Mouse (Mus musculus) G1E (cell line): ENCODE results near the gene Zfp142. TPM values are rescaled to one million over a fixed set of nuclear protein-coding genes. Genes with fewer than 3 reads are reported as not detected.

Experiments used
- ATAC-seq: 2 replicates; pipeline ENCODE4 v1.8.0; 2016; ENCODE audit warnings: mild to moderate bottlenecking; ENCODE audit not compliant: insufficient number of reproducible peaks, poor library complexity, low FRiP score, severe bottlenecking; ENCODE audit errors: extremely low read depth
- DNase-seq: peaks from one replicate; pipeline ENCODE4 v3.0.0; 2012; ENCODE audit warnings: low spot score
- H3K27me3 ChIP-seq: 2 replicates; pipeline ENCODE4 v1.6.1; 2012; ENCODE audit warnings: mild to moderate bottlenecking, low read length, inconsistent platforms; ENCODE audit not compliant: insufficient read depth
- H3K36me3 ChIP-seq: replicated peaks from 2 replicates; pipeline ENCODE3; 2012; ENCODE audit warnings: mild to moderate bottlenecking, inconsistent platforms
- H3K4me1 ChIP-seq: 2 replicates; pipeline ENCODE4 v1.6.1; 2012; ENCODE audit warnings: low read depth, low read length, inconsistent platforms, mixed read lengths; ENCODE audit not compliant: insufficient read depth
- H3K4me3 ChIP-seq: 2 replicates; pipeline ENCODE4 v1.5.1; 2012; ENCODE audit warnings: low read depth, mild to moderate bottlenecking, inconsistent platforms, low read length, moderate library complexity, mixed read lengths
- H3K9me3 ChIP-seq: replicated peaks from 2 replicates; pipeline ENCODE4 v1.6.1; 2012; ENCODE audit warnings: inconsistent platforms
- CTCF ChIP-seq: IDR thresholded peaks from 2 replicates; pipeline ENCODE4 v1.5.1; 2012; ENCODE audit warnings: low read depth, low read length, inconsistent platforms, mixed read lengths
- GATA1 ChIP-seq: IDR thresholded peaks from 2 replicates; pipeline ENCODE4 v1.6.1; 2012; ENCODE audit warnings: borderline replicate concordance, low read length, inconsistent platforms, mixed read lengths
- GATA2 ChIP-seq: IDR thresholded peaks from 2 replicates; pipeline ENCODE4 v1.6.1; 2012; ENCODE audit warnings: low read depth, low read length, inconsistent platforms, borderline replicate concordance
- POLR2AphosphoS5 ChIP-seq: IDR thresholded peaks from 2 replicates; pipeline ENCODE4 v1.6.1; 2012; ENCODE audit warnings: low read depth, low read length, inconsistent platforms; ENCODE audit not compliant: insufficient replicate concordance
- TAL1 ChIP-seq: conservative IDR thresholded peaks from 2 replicates; pipeline ENCODE4 v1.6.1; 2012; ENCODE audit warnings: low read depth, low read length, inconsistent platforms, mixed read lengths
- polyA plus RNA-seq: library from polyadenylated mRNA; stranded (reverse); fragments of >175 nt; gene quantifications from 2 replicates; pipeline ENCODE4 v1.2.3, GENCODE M21; 2012
- total RNA-seq, 2 experiments: library from RNA; stranded (forward) in 1 of 2; stranded (reverse) in 1 of 2; fragments of 200-1000 nt in 1 of 2; fragments of >200 nt in 1 of 2; fragmentation: Nextera tagmentation in 1 of 2; gene quantifications; 2 replicates each; pipeline ENCODE4 v1.2.3; 2014 to 2017

The Zfp142 gene
- total and polyA plus RNA-seq, 3 experiments, result 12.4 to 50.4 (median 13.1) TPM

DNA sequence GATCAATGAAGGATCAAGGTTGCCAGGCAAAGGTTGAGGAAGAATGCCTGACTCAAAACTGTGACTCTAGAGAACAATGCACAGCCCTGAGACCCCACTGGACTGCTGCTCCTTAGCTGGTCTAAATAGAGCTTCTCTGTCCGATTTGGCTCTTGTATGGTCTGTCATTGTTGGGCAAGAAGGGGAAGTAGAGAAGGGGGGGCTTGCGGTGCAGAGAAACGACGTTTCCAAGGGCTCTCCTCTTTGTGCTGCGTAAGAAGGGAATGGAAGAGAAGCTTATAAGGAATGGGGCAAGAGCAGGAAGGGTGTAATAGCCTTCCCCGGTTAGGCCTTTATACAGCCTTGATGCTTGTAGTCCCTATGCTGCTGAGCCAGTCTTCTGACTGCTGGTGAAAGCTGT lies 22.2 kb downstream of the Zfp142 start:
- peaks cover 10% of the 10 kb centered on the region for H3K4me1 ChIP-seq
- ATAC-seq, result no peak

GRCm38 (mm10) chr1:74559061-74559460 lies 29.0 kb downstream of the Zfp142 start:
- H3K4me1 ChIP-seq, result no peaks in the 10 kb centered on the region
- ATAC-seq (no peak), DNase-seq (no peak)
- no peak overlapping the region for H3K4me3 ChIP-seq
- H3K36me3 ChIP-seq, result peaks cover 5% of the 10 kb centered on the region
- H3K27me3 ChIP-seq, result peaks cover 21% of the 10 kb centered on the region
- TF ChIP-seq GATA2, result no peak
- TF ChIP-seq POLR2AphosphoS5, result no peak
- TF ChIP-seq GATA1, result no peak
- no peak for TF ChIP-seq CTCF
- no peak for TF ChIP-seq TAL1
- H3K9me3 ChIP-seq, result no peaks in the 10 kb centered on the region

More for the DNA sequence above, 22.2 kb downstream of the Zfp142 start:
- TF ChIP-seq CTCF, result no peak
- TF ChIP-seq GATA1, result no peak
- TF ChIP-seq POLR2AphosphoS5, result no peak
- no peak for TF ChIP-seq GATA2
- no peak for TF ChIP-seq TAL1
- Histone ChIP-seq H3K36me3 (peaks cover 67% of the 10 kb centered on the region), H3K9me3 (no peaks in the 10 kb centered on the region), H3K4me3 (no peak overlapping the region), H3K27me3 (0 out of 2 replicates have a peak, but pooled peaks cover 3% of the 10 kb centered on the region)
- DNase-seq, result no peak

GRCm38 (mm10) chr1:74544184-74544583 lies 43.9 kb downstream of the Zfp142 start, which contains the start of gene Usp37:
Usp37 (minus strand) TSS chr1:74544284.
- no peaks in the 10 kb centered on the region for H3K36me3 ChIP-seq
- DNase-seq (no peak), ATAC-seq (no peak)
- H3K4me3 ChIP-seq, result no peak within 1 kb of the TSS
- no peaks in the 10 kb centered on the region for H3K9me3 ChIP-seq
- TF ChIP-seq GATA1, result no peak
- TF ChIP-seq CTCF, result no peak
- no peak for TF ChIP-seq POLR2AphosphoS5
- TF ChIP-seq TAL1, result no peak
- TF ChIP-seq GATA2, result no peak
- no peaks in the 10 kb centered on the region for H3K4me1 ChIP-seq
- peaks cover 62% of the 10 kb centered on the region for H3K27me3 ChIP-seq

GRCm38 (mm10) chr1:74542451-74542961 lies 45.5 kb downstream of the Zfp142 start, which contains the start of gene Plcd4:
Plcd4 (plus strand) TSS chr1:74542888.
- no peak within 1 kb of the TSS for H3K4me3 ChIP-seq
- DNase-seq (no peak), ATAC-seq (no peak)
- peaks cover 48% of the 10 kb centered on the region for H3K27me3 ChIP-seq
- TF ChIP-seq TAL1 (no peak), GATA1 (no peak), CTCF (no peak), GATA2 (no peak), POLR2AphosphoS5 (no peak)
- H3K4me1 ChIP-seq, result peaks cover 4% of the 10 kb centered on the region; the same call in 1 of the 2 replicates
- H3K36me3 ChIP-seq, result no peaks in the 10 kb centered on the region
- H3K9me3 ChIP-seq, result no peaks in the 10 kb centered on the region

DNA sequence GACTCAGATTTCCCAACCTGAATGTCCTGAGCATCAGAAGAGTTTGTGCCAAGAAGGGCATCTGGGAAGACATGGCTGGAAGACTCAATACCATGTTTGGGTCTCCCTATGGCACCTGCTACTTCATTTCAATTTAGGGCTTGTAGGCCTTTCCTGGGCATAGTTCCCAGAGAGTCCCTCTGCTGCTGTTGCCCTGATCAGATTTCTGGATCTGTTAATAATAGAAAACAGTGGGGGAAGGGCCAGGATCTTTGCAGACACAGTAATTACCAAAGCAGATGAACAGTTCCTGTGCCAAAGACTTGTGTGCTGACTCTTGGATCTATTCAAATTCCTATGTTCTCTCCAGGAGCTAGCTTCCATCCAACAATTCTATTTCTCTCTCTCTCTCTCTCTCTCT lies 49.4 kb downstream of the Zfp142 start:
- ATAC-seq (no peak), DNase-seq (no peak)
- H3K36me3 ChIP-seq, result no peaks in the 10 kb centered on the region
- peaks cover 4% of the 10 kb centered on the region; the same call in 1 of the 2 replicates for H3K4me1 ChIP-seq
- TF ChIP-seq TAL1, result no peak
- no peak for TF ChIP-seq GATA2
- no peak for TF ChIP-seq GATA1
- TF ChIP-seq CTCF, result no peak
- TF ChIP-seq POLR2AphosphoS5, result no peak
- no peaks in the 10 kb centered on the region for H3K9me3 ChIP-seq
- H3K4me3 ChIP-seq, result no peak overlapping the region
- peaks cover 17% of the 10 kb centered on the region for H3K27me3 ChIP-seq

- Histone ChIP-seq H3K4me3 (no peak overlapping the region), H3K27me3 (no peaks in the 10 kb centered on the region), H3K4me1 (no peaks in the 10 kb centered on the region), H3K36me3 (peaks cover 99% of the 10 kb centered on the region), H3K9me3 (no peaks in the 10 kb centered on the region)
- DNase-seq (no peak), ATAC-seq (no peak)
- TF ChIP-seq GATA2 (no peak), TAL1 (no peak), POLR2AphosphoS5 (no peak), GATA1 (no peak), CTCF (no peak)
These were observed 59.5 kb downstream of the Zfp142 start for GRCm38 (mm10) chr1:74528589-74528988.

GRCm38 (mm10) chr1:74524746-74525145 lies 63.3 kb downstream of the Zfp142 start:
- H3K4me3 ChIP-seq, result no peak overlapping the region
- no peaks in the 10 kb centered on the region; the same call in 1 of the 2 replicates for H3K4me1 ChIP-seq
- TF ChIP-seq GATA2, result no peak
- no peak for TF ChIP-seq GATA1
- no peak for TF ChIP-seq CTCF
- H3K36me3 ChIP-seq, result peaks cover 99% of the 10 kb centered on the region
- no peaks in the 10 kb centered on the region for H3K27me3 ChIP-seq
- H3K9me3 ChIP-seq, result no peaks in the 10 kb centered on the region
- ATAC-seq (no peak), DNase-seq (no peak)
